Mouse (Mus musculus) telencephalon, adult 2 months (tissue): ENCODE data around the gene Gfral.

ENCODE experiments used
- DNase-seq: peaks from one replicate; pipeline ENCODE4 v3.0.0-alpha.2; 2011; ENCODE audit warnings: low read depth, low spot score

The Gfral gene

DNA sequence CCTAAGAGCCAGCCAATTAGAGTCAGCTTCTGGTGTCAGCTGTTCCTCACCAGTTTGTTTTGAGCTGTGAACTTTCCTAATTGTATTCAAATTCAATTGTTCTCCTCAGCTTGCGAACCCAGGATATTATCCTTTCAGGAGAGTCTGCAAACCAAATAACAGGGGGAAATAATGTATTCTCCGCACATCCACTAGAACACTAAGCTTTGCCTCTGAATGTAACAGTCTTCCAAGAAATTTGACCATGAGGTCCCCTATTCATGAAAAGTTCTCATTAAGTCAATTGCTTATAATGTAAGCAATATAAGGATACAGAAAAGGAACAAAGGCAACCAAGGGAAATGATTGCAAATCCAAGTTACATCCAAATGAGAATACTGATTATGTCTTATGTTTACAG lies at the start of gene Gfral:
TSS of gene Gfral (minus strand) at position 101 of the 400 bp plus-strand sequence.
- DNase-seq, result no peak

DNA sequence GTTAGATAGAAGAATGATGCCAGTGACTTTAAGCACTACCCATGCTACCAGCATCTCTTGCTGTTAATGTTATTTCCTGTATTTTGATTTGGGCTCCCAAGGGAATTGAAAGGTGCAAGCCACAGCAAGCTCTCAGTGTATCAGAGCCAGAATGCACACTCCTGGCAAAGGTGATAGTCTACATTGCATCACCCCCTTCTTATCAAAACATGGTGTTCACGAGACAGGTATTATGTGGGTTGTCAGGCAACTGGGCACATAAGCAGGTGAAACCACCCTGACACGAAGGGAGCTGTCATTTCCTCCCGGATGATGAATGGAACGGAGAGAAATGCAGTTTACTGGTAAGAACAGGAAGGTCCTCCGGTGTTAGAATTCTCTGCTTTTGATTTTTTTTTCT lies 44.3 kb upstream of the Gfral start:
- no peak for DNase-seq

DNA sequence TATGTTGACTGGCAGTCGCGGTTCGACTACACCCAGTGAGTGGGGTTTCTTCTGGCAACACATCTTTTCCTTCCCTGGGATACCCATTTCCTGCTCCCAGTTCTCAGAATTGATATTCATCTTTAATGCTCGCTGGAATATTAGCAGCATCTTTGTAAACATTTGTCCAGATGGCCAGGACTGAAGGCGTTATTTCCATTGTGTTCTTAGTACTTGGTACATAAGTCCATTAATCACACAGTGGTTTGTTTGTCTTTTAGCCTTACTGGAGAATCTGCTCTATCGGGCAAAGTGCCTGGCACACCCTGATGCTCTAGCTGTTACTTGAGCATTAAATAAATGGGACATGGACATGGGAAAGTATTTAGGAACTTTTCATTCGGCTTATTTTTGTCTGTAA lies 39.1 kb upstream of the Gfral start:
- no peak for DNase-seq

DNA sequence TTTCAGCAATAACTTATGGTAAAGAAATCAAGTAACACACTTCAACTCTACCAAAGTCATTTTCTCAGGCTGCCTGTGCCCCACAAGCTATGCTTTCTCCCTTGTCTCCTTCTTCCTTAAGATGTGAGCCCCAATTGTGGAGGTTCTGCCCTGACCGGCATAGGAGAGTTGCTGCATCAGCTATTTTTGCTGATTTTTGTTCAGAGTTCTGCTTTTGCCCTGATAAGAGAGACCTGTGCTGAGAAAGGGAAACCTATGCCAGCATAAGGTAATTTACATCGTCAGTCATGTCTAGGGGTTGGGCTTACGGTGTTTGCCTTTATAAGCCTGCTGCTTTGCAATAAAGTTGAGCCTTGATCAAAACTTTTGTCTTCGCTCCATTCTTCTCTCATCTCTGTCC lies 38.7 kb upstream of the Gfral start:
- DNase-seq, result no peak

DNA sequence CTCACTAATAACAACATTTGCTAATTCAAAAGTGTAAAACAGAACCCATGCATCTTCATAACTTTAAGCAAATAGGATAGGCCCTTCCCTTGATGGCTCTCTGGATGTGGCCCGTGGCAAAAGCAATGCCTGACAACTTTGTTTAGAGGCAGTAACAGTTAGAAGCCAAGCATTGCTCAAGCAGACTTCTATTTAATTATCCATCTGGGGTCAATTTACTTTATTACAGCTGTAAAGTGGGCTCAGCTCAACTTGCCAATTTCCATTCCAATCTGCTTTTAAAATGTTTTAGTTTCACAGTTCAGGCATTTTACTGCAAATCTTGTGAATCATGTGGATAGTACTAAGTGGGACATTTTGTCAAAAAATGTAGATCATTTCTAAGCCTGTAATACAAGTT lies 28.9 kb upstream of the Gfral start:
- no peak for DNase-seq

DNA sequence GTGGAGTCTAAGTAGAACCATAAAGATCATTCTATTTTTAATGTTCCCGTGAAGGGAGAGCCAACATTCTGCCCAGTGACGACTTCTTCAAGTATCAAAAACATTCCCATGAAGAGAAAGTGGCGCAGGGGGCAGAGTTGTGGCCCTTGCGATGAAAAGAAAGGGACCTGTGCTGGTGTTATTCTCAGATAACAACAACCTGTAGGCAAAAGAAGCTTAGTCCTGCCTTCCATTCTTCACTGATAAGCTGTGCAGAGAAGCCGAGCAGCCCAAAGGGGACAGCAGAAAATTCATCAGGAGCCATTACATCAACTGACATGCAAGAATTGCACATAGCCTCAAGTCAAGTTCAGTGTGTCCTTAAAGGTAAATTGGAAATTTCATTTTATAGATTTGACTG lies 24.5 kb upstream of the Gfral start:
- DNase-seq, result no peak

DNA sequence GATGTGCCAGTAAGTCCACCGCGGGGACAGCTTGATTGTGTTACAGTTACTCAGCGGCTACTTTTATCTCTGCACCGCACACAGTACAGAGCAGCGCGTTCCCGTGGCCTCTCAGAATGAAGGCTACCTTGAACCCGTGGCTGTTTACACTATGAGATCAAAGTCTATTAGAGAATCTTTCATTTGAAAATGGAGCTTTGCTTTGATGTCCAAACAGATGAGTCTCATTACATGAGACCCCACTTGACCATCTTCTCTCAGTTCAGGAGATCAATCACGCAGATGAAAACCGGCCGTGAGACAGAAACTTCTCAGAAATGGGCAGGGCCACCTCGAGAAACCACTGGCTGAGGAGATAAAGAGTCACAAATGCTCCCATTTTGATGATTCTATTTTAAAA lies 23.8 kb upstream of the Gfral start:
- no peak for DNase-seq

DNA sequence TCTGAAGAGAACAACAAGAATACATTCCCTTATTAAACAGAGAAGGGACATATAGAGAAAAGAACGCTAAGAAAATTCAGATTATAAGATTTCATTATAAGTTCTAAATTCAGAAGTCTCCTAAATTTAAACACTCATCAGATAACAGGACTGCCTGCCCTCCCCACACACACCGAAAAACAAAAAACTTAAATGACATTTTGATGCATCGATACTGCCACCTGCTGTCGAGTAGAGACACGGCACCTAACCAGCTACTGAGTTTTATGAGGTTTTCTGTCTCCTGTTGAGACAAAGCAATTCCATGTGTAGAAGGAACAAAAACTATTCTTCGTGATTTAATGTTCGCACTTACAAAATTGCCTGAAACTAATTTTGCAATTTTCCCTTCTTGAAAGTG lies 23.2 kb upstream of the Gfral start:
- peak; percentile 40 for DNase-seq

DNA sequence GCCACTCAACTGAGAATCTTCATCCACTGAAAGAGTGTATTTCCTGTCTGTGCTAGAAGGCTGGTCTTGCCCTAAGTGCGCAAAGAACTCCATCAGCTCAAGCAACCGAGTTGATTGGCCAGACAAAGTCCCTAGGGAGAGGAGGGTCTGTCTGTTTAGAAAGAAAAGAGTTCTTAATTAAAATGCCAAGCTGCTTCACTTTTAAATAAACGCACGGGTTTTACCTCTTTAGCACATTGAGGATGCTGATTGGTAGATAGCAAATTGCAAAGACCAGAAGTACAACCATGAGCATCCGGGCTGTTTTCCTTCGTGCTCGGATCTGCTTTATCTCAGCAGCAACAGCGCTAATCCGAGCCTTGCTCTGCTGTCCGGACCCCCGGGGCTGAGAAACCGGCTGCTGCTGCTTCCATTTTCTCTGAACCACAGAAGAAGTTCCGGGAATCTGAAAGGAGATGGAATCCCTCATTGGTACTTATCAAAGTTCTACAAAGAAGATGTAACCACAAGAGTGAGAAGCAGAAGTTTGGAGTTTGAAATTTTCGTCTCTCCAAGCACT lies 22.6 kb upstream of the Gfral start:
- DNase-seq, result no peak

DNA sequence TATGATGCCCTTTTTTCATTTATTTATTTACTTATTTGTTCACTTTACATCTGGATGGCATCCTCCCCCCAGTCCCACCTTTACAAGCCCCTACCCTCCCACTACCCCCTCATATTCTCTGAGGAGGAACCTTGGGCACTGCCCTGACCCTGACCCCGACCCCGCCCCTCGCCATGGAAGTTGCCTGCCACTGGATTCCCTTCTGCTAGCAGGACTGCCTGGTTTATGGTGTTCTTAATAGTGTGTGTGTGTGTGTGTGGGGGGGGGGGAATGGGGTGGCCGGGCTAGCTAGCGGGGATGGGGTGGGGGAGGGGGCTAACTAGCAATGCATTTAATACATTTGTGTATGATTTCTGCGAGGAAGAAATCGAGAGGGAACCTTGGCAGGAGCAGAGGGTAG lies 21.4 kb upstream of the Gfral start:
- DNase-seq, result no peak

DNA sequence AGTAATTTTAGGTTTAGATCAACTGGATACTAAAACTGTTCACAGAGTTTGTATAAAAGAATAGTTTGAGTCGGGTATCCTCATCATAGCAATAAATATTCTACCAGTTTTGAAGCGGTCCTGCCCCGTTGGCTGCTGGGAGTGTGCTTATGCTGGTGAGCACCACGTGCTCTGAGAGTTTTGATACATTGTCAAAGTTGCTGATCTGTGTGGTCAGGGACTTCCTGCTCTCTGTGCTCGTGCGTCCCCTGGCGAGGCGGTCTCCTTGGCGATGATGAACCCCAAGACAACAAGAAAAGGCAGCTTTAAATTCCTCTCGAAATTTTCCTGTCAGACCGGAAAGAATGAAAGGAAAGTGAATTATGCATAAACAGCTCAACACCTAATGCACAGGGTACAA lies 16.9 kb upstream of the Gfral start:
- no peak for DNase-seq

DNA sequence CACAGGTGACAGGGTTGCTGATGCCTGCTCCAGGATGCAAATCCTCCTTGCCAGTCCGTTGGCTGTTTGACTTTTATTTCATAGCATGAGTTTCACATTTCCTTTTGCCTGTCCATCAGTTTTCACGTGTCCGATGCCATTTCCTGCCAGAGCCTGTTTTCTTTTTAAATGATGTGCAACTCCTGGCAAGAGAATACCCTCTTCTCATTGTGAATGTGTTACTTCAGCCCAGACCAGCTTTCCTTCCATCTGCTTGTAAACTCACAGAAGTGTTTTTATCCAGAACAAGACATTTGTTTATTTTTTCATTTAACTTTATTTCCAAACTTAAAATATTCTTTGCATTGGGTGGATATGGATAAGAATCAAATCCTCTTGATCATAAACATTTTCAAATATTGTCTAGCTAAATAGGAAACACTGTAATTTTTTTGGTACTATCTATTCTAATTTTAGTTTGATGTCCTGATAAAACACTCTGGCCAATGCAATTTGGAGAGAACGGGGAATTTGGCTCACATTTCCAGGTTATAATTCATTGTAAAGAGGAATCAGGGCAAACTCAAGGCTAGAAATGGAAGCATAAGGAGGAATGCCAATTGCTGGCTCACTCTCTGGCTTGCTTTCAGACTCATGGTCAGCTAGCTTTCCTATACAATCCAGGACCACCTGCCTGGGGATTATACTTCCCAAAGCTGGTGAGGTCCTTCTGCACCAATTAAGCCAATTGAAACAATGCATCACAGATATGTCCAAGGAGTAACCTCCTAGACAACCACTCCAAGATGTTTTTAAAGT lies 3.9 kb upstream of the Gfral start:
- DNase-seq, result no peak

DNA sequence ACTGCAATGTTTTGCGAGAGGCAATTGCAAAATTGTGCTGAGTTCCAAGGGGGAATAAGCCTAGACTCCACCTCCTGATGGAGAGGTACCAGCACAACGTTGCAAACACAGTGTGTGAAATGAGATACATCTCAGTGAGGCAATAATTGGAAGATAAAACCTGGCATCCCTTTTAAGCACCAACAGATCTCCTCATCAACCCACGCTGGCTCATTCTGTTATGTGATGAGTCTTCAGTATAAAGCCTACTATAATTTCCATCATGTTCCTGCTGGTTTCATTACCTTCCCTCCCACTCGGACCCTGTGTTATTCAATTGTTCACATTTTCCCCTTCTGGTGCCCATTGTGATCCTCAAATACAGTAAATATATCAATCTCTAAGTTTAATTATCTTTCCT lies 1.2 kb upstream of the Gfral start:
- peak; percentile 26 for DNase-seq

DNA sequence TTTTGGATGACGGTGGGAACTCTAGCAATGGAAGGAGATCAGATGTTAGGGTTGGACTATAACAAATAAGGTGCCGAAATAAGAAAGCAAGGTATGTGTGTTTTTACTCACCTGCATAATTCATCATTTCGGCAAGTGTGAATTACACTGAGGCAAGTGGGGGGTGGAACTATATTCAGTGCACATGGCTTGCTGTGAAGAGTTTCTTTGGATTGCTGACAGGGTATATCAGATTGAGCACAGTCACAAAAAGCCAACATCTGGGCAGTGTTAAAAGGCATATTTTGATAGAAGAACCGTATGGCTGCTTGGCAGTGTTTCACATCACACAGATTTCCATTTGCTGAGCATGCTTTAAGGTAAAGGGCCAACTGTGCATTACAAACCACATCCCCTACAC lies 16.5 kb downstream of the Gfral start:
- no peak for DNase-seq

DNA sequence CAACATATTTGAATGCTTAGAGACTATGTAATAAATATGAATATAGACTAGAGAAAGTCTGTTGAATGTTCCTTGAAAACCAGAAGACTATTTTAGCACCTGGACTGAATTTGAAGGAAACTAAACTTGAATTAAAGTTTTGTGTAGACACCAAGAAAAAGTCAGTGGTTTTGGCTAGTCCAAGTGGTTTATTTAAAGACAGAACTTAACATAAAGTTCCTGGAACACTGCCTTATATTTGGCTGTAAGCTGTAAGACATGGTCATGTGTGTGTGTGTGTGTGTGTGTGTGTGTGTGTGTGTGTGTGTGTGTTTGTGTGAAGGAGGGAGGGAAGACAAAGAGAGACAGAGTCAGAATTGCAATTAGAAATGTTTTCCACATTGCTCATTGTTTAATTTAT lies 34.2 kb downstream of the Gfral start:
- DNase-seq, result no peak

DNA sequence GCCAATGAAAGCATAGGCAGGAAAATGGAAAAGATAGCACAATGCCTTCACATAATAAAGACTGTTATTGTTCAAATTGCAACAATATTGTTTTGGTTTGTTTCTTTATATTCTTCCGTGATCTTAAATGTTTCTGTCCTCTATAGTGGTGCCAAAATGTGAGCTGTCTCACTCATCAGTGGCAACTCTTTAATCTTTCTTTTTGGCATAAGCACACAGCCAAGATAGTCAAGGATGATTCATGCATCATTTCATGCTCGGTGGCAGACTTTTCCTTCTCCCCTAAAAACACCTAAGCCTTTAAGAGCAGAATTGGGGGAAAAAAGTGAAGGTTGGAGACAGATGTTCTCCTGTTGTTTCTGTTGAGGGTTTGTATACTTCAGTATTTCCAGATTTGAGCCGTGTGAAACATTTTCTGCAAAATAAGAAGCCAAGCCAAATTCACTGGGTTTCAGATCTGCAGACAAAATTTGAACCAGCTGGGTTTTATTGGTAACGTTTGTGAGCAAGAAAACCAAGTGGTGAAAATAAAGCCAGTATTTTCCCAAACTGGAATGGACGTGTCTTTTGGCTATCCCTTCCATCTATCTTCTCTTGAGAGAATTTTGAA lies 40.7 kb downstream of the Gfral start:
- DNase-seq, result peak; percentile 5

DNA sequence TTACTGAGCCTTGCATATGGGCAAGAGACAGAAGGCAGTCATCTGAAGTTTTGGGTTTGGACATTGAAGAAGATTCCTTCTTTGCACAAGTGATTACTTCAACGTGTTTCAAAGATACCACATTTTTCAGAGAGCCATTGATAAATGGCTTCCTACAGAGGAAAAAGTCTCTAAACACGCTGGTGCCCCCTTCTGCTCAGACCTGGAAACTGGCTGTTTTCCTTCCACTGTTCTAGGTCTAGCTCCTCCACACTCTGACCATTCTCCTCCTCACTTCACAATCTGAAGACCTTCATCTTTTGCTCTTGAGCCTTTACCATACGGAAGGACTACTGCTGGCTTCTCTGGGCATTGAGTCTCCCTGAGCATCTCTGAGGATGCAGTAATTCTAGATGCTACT lies 45.1 kb downstream of the Gfral start:
- DNase-seq, result no peak

DNA sequence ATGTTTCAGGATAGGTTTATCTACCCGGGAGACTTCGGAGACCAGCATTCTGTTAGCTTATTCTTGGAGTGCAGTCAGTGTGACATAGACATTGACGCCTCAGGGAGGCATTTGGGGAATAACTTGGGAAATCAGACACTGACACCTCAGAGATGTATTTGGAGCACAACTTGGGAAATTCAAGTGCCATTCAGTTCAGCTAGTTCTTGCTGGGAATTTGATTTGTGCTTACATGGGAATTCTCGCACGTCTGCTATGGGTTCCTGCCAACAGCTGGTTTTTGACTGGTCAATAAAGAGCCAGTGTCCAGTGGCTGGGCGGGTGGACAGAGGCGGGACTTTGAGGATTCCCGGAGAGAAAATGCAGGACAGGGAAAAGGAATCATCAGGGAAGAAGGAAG lies 51.0 kb downstream of the Gfral start:
- no peak for DNase-seq

DNA sequence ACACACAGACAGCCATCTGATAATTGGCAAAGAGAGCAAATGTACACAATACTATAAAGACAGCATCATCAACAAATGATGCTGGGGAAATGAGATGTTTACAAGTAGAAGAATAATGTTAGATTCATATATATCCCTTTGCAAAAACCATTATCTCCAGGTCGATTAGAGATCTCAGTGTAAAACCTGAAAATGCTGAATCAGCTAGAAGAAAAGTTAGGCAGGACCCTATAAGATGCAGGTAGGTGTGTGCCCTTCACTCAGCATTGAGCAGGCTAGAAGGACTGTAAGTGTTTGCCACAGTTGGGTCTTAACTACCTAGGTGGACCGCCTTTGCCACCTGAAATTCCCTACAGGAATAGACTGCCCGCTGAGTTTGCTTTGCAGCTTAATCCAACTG lies 67.9 kb downstream of the Gfral start:
- no peak for DNase-seq

DNA sequence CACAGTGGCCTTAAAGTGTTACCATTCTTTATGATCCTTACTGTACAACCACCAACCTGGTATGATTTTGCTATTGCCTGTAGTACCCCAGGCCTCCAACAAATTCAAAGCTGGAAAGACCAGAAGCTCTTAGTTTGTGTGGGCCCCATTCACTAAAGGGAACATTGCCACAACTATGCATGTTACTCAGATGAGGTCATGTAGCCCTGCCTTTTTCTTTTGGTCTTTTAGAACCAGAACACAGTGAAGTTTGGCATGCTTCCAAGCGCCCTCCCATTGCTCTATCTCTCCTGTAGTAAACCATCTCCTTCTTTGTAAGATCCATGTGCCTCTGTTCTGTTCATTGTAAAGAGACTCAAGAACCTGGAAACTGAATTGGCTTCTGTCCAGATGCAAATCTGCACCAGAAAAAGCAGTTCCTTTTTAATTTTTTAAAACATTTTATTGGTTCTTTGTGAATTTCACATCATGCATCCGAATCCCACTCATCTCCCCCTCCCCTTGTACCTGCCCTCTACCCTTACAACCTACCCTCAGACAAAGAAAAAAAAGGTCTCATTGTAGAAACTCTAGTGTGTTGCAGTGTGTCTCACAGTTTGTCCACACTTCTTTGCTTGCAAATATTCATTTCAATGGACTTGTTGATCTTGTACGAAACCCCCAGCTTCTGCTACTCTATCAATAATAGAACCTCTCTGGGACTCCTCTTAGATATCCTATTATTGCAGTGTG lies 74.9 kb downstream of the Gfral start:
- no peak for DNase-seq

DNA sequence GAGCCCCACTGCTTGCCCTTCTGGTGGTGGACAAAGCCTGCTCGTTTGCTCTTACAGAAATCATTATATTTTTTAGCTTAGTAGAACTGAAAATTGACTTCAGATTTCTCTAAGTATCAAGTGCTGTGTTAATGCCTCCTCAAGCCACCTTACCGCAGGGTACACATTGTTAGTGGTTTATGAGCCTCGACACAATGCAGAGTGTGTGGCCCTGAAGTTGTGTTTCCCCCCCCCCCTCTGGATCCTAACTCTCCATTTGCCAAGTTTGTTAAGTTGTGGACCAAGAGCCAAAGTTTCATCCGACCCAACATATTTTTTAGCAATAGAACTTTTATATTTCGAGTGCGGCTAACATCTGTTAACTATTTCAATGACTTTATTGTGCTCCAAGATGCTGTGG lies 79.4 kb downstream of the Gfral start:
- DNase-seq, result no peak

DNA sequence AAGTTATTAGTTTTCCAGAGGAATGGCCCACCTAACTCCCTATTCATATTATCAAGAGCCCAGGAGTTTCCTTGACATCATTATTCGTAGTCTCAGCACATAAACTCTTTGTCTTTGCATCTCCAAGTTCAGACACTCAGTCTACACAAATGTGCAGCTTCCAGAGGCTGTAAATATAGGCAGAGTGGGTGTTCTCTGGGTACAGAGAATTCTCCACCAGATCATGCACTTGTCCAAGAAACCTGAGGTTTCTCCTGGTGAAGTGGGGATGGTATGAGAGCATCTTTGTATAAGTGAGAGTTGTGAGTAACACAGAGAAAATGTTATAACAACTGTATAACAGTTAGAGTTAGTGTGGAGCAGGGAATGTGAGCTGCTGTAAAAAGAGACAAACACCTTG lies 84.1 kb downstream of the Gfral start:
- peak; percentile 6 for DNase-seq

DNA sequence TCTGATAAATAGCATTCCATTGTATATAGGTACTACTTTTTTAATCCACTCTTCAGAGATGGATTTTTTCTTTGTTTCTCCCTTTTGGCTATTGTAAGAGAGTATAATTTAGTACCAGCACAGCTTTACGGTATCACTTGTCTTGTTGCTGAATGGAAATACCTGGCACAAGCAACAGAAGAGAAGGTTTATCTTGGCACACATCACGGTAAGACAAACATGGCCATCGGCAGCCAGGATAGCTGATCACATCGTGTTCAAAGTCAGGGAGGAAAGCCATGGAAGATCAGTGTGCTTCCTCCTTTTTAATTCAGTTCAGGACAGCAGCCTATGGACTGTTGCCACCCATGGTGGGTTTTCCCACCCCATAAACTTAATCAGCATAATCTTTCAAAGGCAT lies 89.2 kb downstream of the Gfral start:
- DNase-seq, result no peak
